Mouse (Mus musculus): ENCODE results near the gene Vcp.

DNA sequence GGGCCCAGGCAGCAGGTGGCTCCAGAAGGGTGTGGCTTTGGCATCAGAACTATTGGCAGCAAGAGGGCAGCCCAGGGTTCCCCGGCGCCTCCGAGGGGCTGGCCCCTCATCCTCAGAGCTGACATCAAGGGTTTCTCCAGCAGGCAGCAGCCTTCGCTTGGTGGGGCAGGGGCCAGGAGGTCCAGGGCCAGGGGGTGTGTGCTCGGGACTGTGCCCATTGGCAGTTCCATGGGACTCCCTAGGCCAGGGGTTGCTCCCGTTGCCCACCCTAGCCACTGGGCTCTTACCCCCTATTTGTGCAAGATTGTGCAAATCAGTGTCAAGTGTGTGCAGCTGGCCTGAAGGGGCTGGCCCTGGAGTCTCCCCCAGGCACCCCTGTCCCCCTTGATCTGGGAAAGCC lies 35.5 kb upstream of the Vcp start:
- TF ChIP-seq CTCF (conservative IDR thresholded peaks at IDR 0.05; ENCODE audit: low read length) (no peak), POU5F1 (IDR thresholded peaks at IDR 0.05; ENCODE audit: borderline replicate concordance, low read length) (no peak), NANOG (IDR thresholded peaks at IDR 0.05; ENCODE audit: borderline replicate concordance, low read length) (no peak)

Data from E14TG2a.4 (cell line).